Mouse (Mus musculus): ENCODE results near the gene Olfr138.

Gene Olfr138

GRCm38 (mm10) chr17:38260735-38261134, at the start of gene Olfr138:
TSS of gene Olfr138 (plus strand) at chr17:38261035.
- no peak for ATAC-seq (ENCODE audit: insufficient number of reproducible peaks, low FRiP score, low TSS enrichment)

GRCm38 (mm10) chr17:38307470-38307869, 46.6 kb downstream of the Olfr138 start, which contains the start of gene Olfr137:
TSS of gene Olfr137 (minus strand) at chr17:38307570.
- ATAC-seq (ENCODE audit: insufficient number of reproducible peaks, low FRiP score, low TSS enrichment) = no peak
